Mouse (Mus musculus) brain, embryonic 14.5 days (tissue): ENCODE results near the gene Nptn.

ENCODE experiments used
- CTCF ChIP-seq: fragments of 200-500 bp; IDR thresholded peaks from 2 replicates; pipeline ENCODE4 v1.5.1; 2012; ENCODE audit warnings: inconsistent platforms, mild to moderate bottlenecking, moderate library complexity, borderline replicate concordance; ENCODE audit not compliant: insufficient read depth, insufficient read length; ENCODE audit errors: extremely low read depth
- POLR2A ChIP-seq: fragments of 200-500 bp; IDR thresholded peaks from 2 replicates; pipeline ENCODE4 v1.6.1; 2012; ENCODE audit warnings: mild to moderate bottlenecking, inconsistent platforms, borderline replicate concordance; ENCODE audit not compliant: poor library complexity, insufficient read depth, insufficient read length, severe bottlenecking; ENCODE audit errors: extremely low read depth

DNA sequence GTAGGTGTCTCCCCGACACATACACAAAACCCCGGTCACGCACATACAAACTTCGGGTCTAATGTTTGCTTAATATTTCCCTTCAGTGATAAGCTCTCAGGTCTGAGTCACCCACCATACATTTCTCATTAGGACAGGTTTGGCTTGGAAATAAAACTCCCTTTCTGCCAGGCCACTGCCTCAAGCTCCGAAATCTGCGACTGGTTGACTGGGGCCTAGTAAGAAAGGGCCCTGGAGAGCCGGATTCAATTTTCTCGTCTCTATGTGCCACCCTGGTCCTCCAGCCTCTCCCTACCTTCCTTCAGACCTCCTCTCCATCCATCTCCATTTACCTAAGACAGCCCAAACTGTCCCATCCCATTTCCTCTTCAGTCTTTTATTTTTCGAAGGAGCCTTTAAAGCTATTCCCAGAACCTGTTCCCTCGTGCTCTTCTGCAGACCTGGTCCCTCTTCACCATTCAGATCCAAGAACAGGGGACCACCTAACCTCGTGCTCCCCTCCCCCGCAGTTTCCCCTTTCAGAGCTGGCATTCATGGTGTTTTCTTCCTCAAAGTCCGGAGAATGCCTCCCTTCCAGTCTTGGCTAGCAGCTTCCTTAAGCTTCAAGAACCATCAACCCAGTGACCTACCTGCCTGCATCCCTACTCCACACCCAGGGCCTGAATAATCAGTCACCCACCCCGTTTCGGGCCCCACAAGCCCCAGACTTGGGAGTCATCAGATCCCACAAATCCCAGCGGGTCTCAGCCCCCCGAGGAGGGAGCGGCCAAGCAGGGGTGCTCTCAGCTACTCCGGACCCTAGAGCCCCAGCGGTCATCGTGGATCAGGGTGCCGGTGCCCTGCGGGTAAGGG lies 27.8 kb upstream of the Nptn start:
- TF ChIP-seq CTCF (no peak), POLR2A (no peak)
